Mouse (Mus musculus): Measurements from ENCODE around the gene Ost4.

Gene Ost4

GRCm38 (mm10) chr5:30922581-30923041 lies 15.0 kb upstream of the Ost4 start:
- DNase-seq, result no peak

GRCm38 (mm10) chr5:30921256-30922033 lies 13.9 kb upstream of the Ost4 start, which contains the start of gene Khk:
Gene Khk, plus strand, starts transcription at chr5:30921431.
- DNase-seq, result peak; percentile 82

- no peak for DNase-seq
Measured at GRCm38 (mm10) chr5:30920621-30921020, 13.0 kb upstream of the Ost4 start.

GRCm38 (mm10) chr5:30919831-30920614 lies 12.4 kb upstream of the Ost4 start:
- DNase-seq, result no peak

- no peak for DNase-seq
Measured at GRCm38 (mm10) chr5:30918691-30919090, 11.1 kb upstream of the Ost4 start.

- no peak for DNase-seq
Measured at GRCm38 (mm10) chr5:30917891-30918670, 10.5 kb upstream of the Ost4 start.

- no peak for DNase-seq
Measured at GRCm38 (mm10) chr5:30917348-30917747, 9.8 kb upstream of the Ost4 start.

- no peak for DNase-seq
Measured at GRCm38 (mm10) chr5:30916841-30917240, 9.3 kb upstream of the Ost4 start.

GRCm38 (mm10) chr5:30915974-30916433 lies 8.4 kb upstream of the Ost4 start:
- peak; percentile 98 for DNase-seq

- DNase-seq, result no peak
Measured at GRCm38 (mm10) chr5:30915456-30915855, 7.9 kb upstream of the Ost4 start.

- no peak for DNase-seq
Measured at GRCm38 (mm10) chr5:30914849-30915248, 7.3 kb upstream of the Ost4 start.

GRCm38 (mm10) chr5:30914101-30914635 lies 6.6 kb upstream of the Ost4 start:
- no peak for DNase-seq

GRCm38 (mm10) chr5:30913060-30913841 lies 5.7 kb upstream of the Ost4 start, which contains the start of gene Emilin1:
Gene Emilin1, plus strand, starts transcription at chr5:30913402.
- DNase-seq, result no peak

GRCm38 (mm10) chr5:30912156-30912555 lies 4.6 kb upstream of the Ost4 start:
- no peak for DNase-seq

GRCm38 (mm10) chr5:30910481-30910880 lies 2.9 kb upstream of the Ost4 start:
- DNase-seq, result no peak

- no peak for DNase-seq
Measured at GRCm38 (mm10) chr5:30909863-30910262, 2.3 kb upstream of the Ost4 start.

- no peak for DNase-seq
Measured at GRCm38 (mm10) chr5:30909300-30909659, 1.7 kb upstream of the Ost4 start.

GRCm38 (mm10) chr5:30908426-30909299 lies 1.1 kb upstream of the Ost4 start:
- no peak for DNase-seq

GRCm38 (mm10) chr5:30901860-30902259 lies 5.7 kb downstream of the Ost4 start:
- no peak for DNase-seq

GRCm38 (mm10) chr5:30890375-30890774 lies 17.2 kb downstream of the Ost4 start:
- DNase-seq, result no peak

Measured in layer of hippocampus, adult 9-11 months (tissue).